Mouse (Mus musculus) spleen, postnatal 14 days (tissue): Measurements from ENCODE around the gene B3galt1.

Experiments used
- DNase-seq, 2 experiments: peaks; one replicate each; pipeline ENCODE4 v3.0.0; 2021 to 2022; ENCODE audit warnings: low spot score in 2 of 2

The B3galt1 gene

GRCm38 (mm10) chr2:67931994-67932393, 366.3 kb downstream of the B3galt1 start:
- no peak for DNase-seq

GRCm38 (mm10) chr2:67948408-67948807, 382.7 kb downstream of the B3galt1 start:
- no peak for DNase-seq

GRCm38 (mm10) chr2:67956182-67956581, 390.5 kb downstream of the B3galt1 start:
- DNase-seq, result no peak

- DNase-seq, result no peak
These were observed 391.9 kb downstream of the B3galt1 start for GRCm38 (mm10) chr2:67957561-67957960.

GRCm38 (mm10) chr2:67960711-67961110, 395.0 kb downstream of the B3galt1 start:
- no peak for DNase-seq

GRCm38 (mm10) chr2:67968812-67969211, 403.1 kb downstream of the B3galt1 start:
- no peak for DNase-seq

GRCm38 (mm10) chr2:67971091-67971490, 405.4 kb downstream of the B3galt1 start:
- no peak for DNase-seq

GRCm38 (mm10) chr2:67971576-67971975, 405.9 kb downstream of the B3galt1 start:
- no peak for DNase-seq

GRCm38 (mm10) chr2:67975764-67976163, 410.1 kb downstream of the B3galt1 start:
- DNase-seq, result no peak

- DNase-seq, result no peak
These were observed 410.8 kb downstream of the B3galt1 start for GRCm38 (mm10) chr2:67976488-67976887.

- DNase-seq, result no peak
These were observed 412.1 kb downstream of the B3galt1 start for GRCm38 (mm10) chr2:67977620-67978262.

- DNase-seq, result no peak
These were observed 417.9 kb downstream of the B3galt1 start for GRCm38 (mm10) chr2:67983563-67983962.

GRCm38 (mm10) chr2:67985133-67985532, 419.5 kb downstream of the B3galt1 start:
- no peak for DNase-seq

GRCm38 (mm10) chr2:67993421-67993820, 427.8 kb downstream of the B3galt1 start:
- no peak for DNase-seq

GRCm38 (mm10) chr2:68003091-68003490, 437.4 kb downstream of the B3galt1 start:
- DNase-seq, result no peak

GRCm38 (mm10) chr2:68005210-68005609, 439.5 kb downstream of the B3galt1 start:
- DNase-seq, result no peak

- DNase-seq, result no peak
These were observed 440.0 kb downstream of the B3galt1 start for GRCm38 (mm10) chr2:68005711-68006110.

- DNase-seq, result no peak
These were observed 445.7 kb downstream of the B3galt1 start for GRCm38 (mm10) chr2:68011336-68011735.

- no peak for DNase-seq
These were observed 454.6 kb downstream of the B3galt1 start for GRCm38 (mm10) chr2:68020251-68020680.

GRCm38 (mm10) chr2:68021541-68022152, 456.0 kb downstream of the B3galt1 start:
- DNase-seq, result no peak

- no peak for DNase-seq
These were observed 463.1 kb downstream of the B3galt1 start for GRCm38 (mm10) chr2:68028811-68029210.

GRCm38 (mm10) chr2:68034711-68035110, 469.0 kb downstream of the B3galt1 start:
- DNase-seq, result no peak

- no peak for DNase-seq
These were observed 475.1 kb downstream of the B3galt1 start for GRCm38 (mm10) chr2:68040752-68041151.

GRCm38 (mm10) chr2:68052481-68052880, 486.8 kb downstream of the B3galt1 start:
- no peak for DNase-seq
